Mouse (Mus musculus) ES-Bruce4 (cell line): ENCODE data around the gene Hs2st1. TPM values are rescaled to one million over a fixed set of nuclear protein-coding genes. Genes with fewer than 3 reads are reported as not detected.

Experiments used
- H3K27ac ChIP-seq: 2 replicates; pipeline ENCODE4 v1.5.1; 2012; ENCODE audit warnings: low read length, inconsistent platforms; ENCODE audit not compliant: insufficient read depth
- H3K27me3 ChIP-seq: 2 replicates; pipeline ENCODE4 v1.6.1; 2012; ENCODE audit warnings: mild to moderate bottlenecking, low read length, inconsistent platforms; ENCODE audit not compliant: control insufficient read depth, poor library complexity, insufficient read depth, severe bottlenecking
- H3K36me3 ChIP-seq: 2 replicates; pipeline ENCODE4 v1.6.1; 2012; ENCODE audit warnings: inconsistent platforms, mild to moderate bottlenecking, low read length, moderate library complexity; ENCODE audit not compliant: control insufficient read depth, poor library complexity, insufficient read depth, severe bottlenecking
- H3K4me1 ChIP-seq: one replicate; pipeline ENCODE4 v1.8.1; 2011; ENCODE audit warnings: low read length; ENCODE audit not compliant: control insufficient read depth, insufficient read depth
- H3K4me3 ChIP-seq: 2 replicates; pipeline ENCODE4 v1.5.1; 2011; ENCODE audit warnings: low read depth, mild to moderate bottlenecking, low read length
- H3K9ac ChIP-seq: 2 replicates; pipeline ENCODE4 v1.6.1; 2012; ENCODE audit warnings: low read depth, mild to moderate bottlenecking, inconsistent platforms; ENCODE audit not compliant: poor library complexity, severe bottlenecking
- H3K9me3 ChIP-seq: replicated peaks from 2 replicates; pipeline ENCODE4 v1.6.1; 2012; ENCODE audit warnings: mild to moderate bottlenecking, low read length, inconsistent platforms; ENCODE audit not compliant: control insufficient read depth, poor library complexity, insufficient read depth, severe bottlenecking
- CTCF ChIP-seq: IDR thresholded peaks from one replicate; pipeline ENCODE4 v1.8.1; 2011; ENCODE audit warnings: low read depth, low read length
- EP300 ChIP-seq: IDR thresholded peaks from 2 replicates; pipeline ENCODE4 v1.6.1; 2011; ENCODE audit warnings: low read depth, low read length; ENCODE audit not compliant: insufficient read depth
- POLR2A ChIP-seq: IDR thresholded peaks from one replicate; pipeline ENCODE4 v1.8.1; 2011; ENCODE audit warnings: low read length; ENCODE audit not compliant: insufficient read depth
- polyA plus RNA-seq: library from polyadenylated mRNA; stranded (reverse); fragments of >200 nt; gene quantifications from 2 replicates; pipeline ENCODE4 v1.2.4, GENCODE M21; 2011; ENCODE audit warnings: low read depth; ENCODE audit not compliant: missing spikeins, insufficient read depth, insufficient read length

The Hs2st1 gene
- polyA plus RNA-seq, 1 experiment = 38.6 TPM

DNA sequence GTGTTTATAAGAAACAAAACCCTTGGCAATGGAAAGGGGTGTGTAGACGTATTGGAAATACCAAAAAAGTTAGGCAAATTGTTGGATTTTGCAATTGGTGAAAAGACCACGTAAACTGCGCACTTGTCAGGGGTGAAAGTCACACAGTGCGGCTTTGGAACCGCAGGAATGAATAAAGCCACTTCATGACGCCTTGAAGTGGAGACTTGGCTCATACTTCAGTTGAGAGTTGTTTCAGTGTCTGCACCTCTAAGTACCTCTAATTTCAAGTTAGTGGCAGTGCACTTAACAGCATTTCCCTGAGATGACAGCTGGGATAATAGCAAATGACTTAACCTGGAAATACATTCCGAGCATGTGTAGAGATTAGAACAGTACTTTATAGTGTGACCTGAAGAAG is 4.3 kb upstream of the Hs2st1 start:
- no peaks in the 10 kb centered on the region for H3K27me3 ChIP-seq
- no peaks in the 10 kb centered on the region for H3K9me3 ChIP-seq
- no peak overlapping the region for H3K9ac ChIP-seq
- no peak overlapping the region for H3K27ac ChIP-seq
- TF ChIP-seq CTCF (no peak), POLR2A (no peak), EP300 (no peak)
- H3K36me3 ChIP-seq = peaks cover 32% of the 10 kb centered on the region
- no peaks in the 10 kb centered on the region for H3K4me1 ChIP-seq
- no peak overlapping the region for H3K4me3 ChIP-seq

DNA sequence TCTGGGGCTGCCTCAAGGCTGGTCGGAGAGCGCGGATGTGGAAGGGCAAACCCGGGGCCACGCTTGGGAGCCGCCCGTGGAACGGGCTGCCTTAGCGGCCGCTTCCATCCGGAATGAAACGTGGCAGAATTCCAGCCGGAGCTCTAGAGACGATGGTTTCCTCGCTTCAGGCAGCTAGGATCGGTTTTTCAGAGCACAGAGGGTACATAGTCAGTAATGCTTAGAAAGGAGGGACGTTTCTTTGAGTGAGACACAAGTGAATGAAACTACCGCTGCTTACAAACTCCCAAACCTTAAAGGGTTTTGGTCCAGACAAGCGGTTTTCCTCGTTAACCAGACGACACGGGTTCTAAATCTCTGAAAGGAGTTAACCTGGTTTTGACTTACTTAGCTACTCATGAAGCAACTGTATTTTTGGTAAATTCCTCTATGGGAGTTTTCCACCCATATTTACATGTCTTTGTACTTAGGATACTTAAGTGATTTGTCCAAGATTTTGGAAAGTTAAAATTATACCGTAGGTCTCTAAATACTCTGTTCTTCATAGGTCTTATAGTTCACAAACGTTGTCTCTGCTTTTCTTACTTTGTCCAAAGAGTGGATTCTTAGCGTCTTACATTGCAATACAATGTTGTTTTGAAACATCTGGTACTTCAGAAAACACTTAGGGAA is 971 bp upstream of the Hs2st1 start:
- Histone ChIP-seq H3K9me3 (no peaks in the 10 kb centered on the region), H3K36me3 (peaks cover 14% of the 10 kb centered on the region), H3K4me3 (peak overlapping the region; percentile 73), H3K27me3 (no peaks in the 10 kb centered on the region), H3K27ac (peak overlapping the region; percentile 74; the same call in 1 of the 2 replicates), H3K9ac (peak overlapping the region; percentile 72), H3K4me1 (no peaks in the 10 kb centered on the region)
- TF ChIP-seq POLR2A = no peak
- TF ChIP-seq CTCF = no peak
- no peak for TF ChIP-seq EP300

DNA sequence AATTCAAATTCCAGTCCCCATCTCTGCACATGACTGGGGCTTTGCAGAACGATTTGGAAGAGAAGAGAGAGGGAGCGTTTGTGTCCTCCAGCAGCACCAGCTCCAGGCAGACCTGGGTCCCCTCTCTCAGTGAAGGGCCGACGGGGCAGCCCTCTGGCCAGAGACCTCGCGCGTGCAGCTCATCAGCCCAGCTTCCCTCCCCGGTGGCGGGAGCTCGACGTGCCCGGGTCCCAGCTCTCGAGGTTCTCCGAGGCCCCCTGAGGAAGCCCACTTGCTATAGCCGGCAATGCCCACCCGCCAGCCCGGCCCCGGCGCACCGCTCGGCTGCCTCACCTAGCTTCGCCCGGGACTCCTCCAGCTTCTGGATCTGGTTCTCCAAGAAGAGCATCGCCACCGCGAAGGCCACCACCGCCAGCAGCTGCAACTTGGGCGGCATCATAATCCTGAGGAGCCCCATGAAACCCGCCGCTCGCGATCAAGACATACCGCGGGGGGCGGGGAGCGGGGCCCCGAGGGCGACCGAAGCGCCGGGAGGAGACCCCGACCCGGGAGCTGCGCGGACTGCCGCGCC is 495 bp downstream of the Hs2st1 start:
- TF ChIP-seq CTCF (no peak), EP300 (no peak), POLR2A (no peak)
- no peak overlapping the region for H3K27ac ChIP-seq
- peak overlapping the region; percentile 91 for H3K9ac ChIP-seq

GRCm38 (mm10) chr3:144568861-144569361 is 1.1 kb downstream of the Hs2st1 start:
- H3K27me3 ChIP-seq = no peaks in the 10 kb centered on the region
- H3K36me3 ChIP-seq = peaks cover 7% of the 10 kb centered on the region
- peak overlapping the region; percentile 96 for H3K4me3 ChIP-seq
- TF ChIP-seq POLR2A = no peak
- no peak for TF ChIP-seq EP300
- TF ChIP-seq CTCF = no peak
- peak overlapping the region; percentile 91 for H3K9ac ChIP-seq
- H3K9me3 ChIP-seq = no peaks in the 10 kb centered on the region
- H3K27ac ChIP-seq = no peak overlapping the region
- no peaks in the 10 kb centered on the region for H3K4me1 ChIP-seq

More for the DNA sequence above, 495 bp downstream of the Hs2st1 start:
- Histone ChIP-seq H3K4me1 (no peaks in the 10 kb centered on the region), H3K27me3 (no peaks in the 10 kb centered on the region), H3K36me3 (peaks cover 10% of the 10 kb centered on the region), H3K9me3 (no peaks in the 10 kb centered on the region), H3K4me3 (peak overlapping the region; percentile 96)

GRCm38 (mm10) chr3:144565212-144565611 is 4.8 kb downstream of the Hs2st1 start:
- TF ChIP-seq EP300 (no peak), POLR2A (no peak), CTCF (no peak)
- Histone ChIP-seq H3K9me3 (no peaks in the 10 kb centered on the region), H3K27ac (no peak overlapping the region), H3K36me3 (no peaks in the 10 kb centered on the region), H3K27me3 (no peaks in the 10 kb centered on the region), H3K4me3 (no peak overlapping the region), H3K9ac (no peak overlapping the region), H3K4me1 (peaks cover 1% of the 10 kb centered on the region)

GRCm38 (mm10) chr3:144563916-144564315 is 6.1 kb downstream of the Hs2st1 start:
- Histone ChIP-seq H3K9me3 (no peaks in the 10 kb centered on the region), H3K9ac (no peak overlapping the region), H3K27ac (no peak overlapping the region), H3K4me1 (peaks cover 1% of the 10 kb centered on the region), H3K27me3 (no peaks in the 10 kb centered on the region), H3K4me3 (no peak overlapping the region), H3K36me3 (no peaks in the 10 kb centered on the region)
- TF ChIP-seq EP300 (no peak), CTCF (no peak), POLR2A (no peak)
